Mouse (Mus musculus) frontal cortex, postnatal 25 days (tissue): ENCODE measurements around the gene S1pr4.
A peak's percentile ranks its signal among the peaks of the same experiment; 100 is the strongest.

ENCODE experiments used
- DNase-seq, 2 experiments: peaks; one replicate each; pipeline ENCODE4 v3.0.0; 2022; ENCODE audit warnings: low spot score in 2 of 2

S1pr4 gene

GRCm38 (mm10) chr10:81464405-81465264 is 35.3 kb downstream of the S1pr4 start:
- DNase-seq: peak; percentile 4 to 14

- peak; percentile 2 to 6 for DNase-seq
Measured at GRCm38 (mm10) chr10:81463531-81463930, 36.4 kb downstream of the S1pr4 start.

GRCm38 (mm10) chr10:81462917-81463316 is 37.0 kb downstream of the S1pr4 start:
- DNase-seq: peak; percentile 4 to 7

GRCm38 (mm10) chr10:81462415-81462804 is 37.5 kb downstream of the S1pr4 start:
- peak in 1 of 2 experiments; percentile 4 for DNase-seq

- no peak for DNase-seq
Measured at GRCm38 (mm10) chr10:81461673-81462414, 38.1 kb downstream of the S1pr4 start.

- no peak for DNase-seq
Measured at GRCm38 (mm10) chr10:81460951-81461350, 39.0 kb downstream of the S1pr4 start.

- DNase-seq: no peak
Measured at GRCm38 (mm10) chr10:81460471-81460870, 39.5 kb downstream of the S1pr4 start.

GRCm38 (mm10) chr10:81459399-81459798 is 40.5 kb downstream of the S1pr4 start:
- no peak for DNase-seq

GRCm38 (mm10) chr10:81458267-81458666 is 41.7 kb downstream of the S1pr4 start:
- DNase-seq: peak in 1 of 2 experiments; percentile 3

GRCm38 (mm10) chr10:81457624-81458023 is 42.3 kb downstream of the S1pr4 start:
- DNase-seq: peak in 1 of 2 experiments; percentile 5

GRCm38 (mm10) chr10:81456983-81457563 is 42.9 kb downstream of the S1pr4 start:
- DNase-seq: peak in 1 of 2 experiments; percentile 4

- DNase-seq: peak in 1 of 2 experiments; percentile 3
Measured at GRCm38 (mm10) chr10:81455181-81455895, 44.6 kb downstream of the S1pr4 start, which contains the start of gene Nfic. Gene Nfic, minus strand, starts transcription at chr10:81455635.

GRCm38 (mm10) chr10:81454106-81454505 is 45.8 kb downstream of the S1pr4 start:
- no peak for DNase-seq

- no peak for DNase-seq
Measured at GRCm38 (mm10) chr10:81452947-81453288, 47.0 kb downstream of the S1pr4 start.

GRCm38 (mm10) chr10:81452237-81452946 is 47.5 kb downstream of the S1pr4 start:
- DNase-seq: peak in 1 of 2 experiments; percentile 6

GRCm38 (mm10) chr10:81451365-81451745 is 48.6 kb downstream of the S1pr4 start:
- no peak for DNase-seq

GRCm38 (mm10) chr10:81450641-81451364 is 49.1 kb downstream of the S1pr4 start:
- DNase-seq: peak in 1 of 2 experiments; percentile 4

- peak; percentile 58 to 81 for DNase-seq
Measured at GRCm38 (mm10) chr10:81450140-81450539, 49.8 kb downstream of the S1pr4 start.
